18 mouse cellular contexts compared by ENCODE assay signal in genomic region chr11:30720803-30721202, GRCm38 (mm10). TPM values are rescaled to one million over a fixed set of nuclear protein-coding genes. Genes with fewer than 3 reads are reported as not detected.
A peak's percentile ranks its signal among the peaks of the same experiment; 100 is the strongest.
DNase-seq lines count a peak whose midpoint lies in the region; ATAC-seq lines count a peak whose summit lies in the region.
"Had no signal": no experiment of that assay in that cellular context is flagged by ENCODE, and none has a peak within 500 bp of the region (broad histone marks: within the 10 kb centered on the region; RNA-seq: fewer than 3 reads in every experiment).

No protein-coding gene starts in this region.

- H3K27me3 ChIP-seq in heart, embryonic 14.5 days (ENCODE audit: control insufficient read depth, insufficient read depth, low read length), result no peaks in the 10 kb centered on the region
- H3K27me3 ChIP-seq: forebrain, embryonic 13.5 days; midbrain, embryonic 12.5 days had no signal

- H3K4me1 ChIP-seq in heart, embryonic 14.5 days (ENCODE audit: control insufficient read depth in 2 of 2, insufficient read depth in 2 of 2, low read length in 2 of 2), result no peaks in the 10 kb centered on the region
- H3K4me1 ChIP-seq: forebrain, embryonic 13.5 days; midbrain, embryonic 12.5 days had no signal

- no peak overlapping the region for H3K9ac ChIP-seq in heart, embryonic 14.5 days (ENCODE audit: low read length)
- H3K9ac ChIP-seq: forebrain, embryonic 13.5 days; hindbrain, embryonic 14.5 days; lung, embryonic 14.5 days; midbrain, embryonic 12.5 days had no signal

- H3K9me3 ChIP-seq in heart, embryonic 14.5 days (ENCODE audit: control insufficient read depth, low read length), result no peaks in the 10 kb centered on the region
- H3K9me3 ChIP-seq: forebrain, embryonic 13.5 days; G1E; midbrain, embryonic 12.5 days had no signal

- H3K4me3 ChIP-seq in heart, embryonic 14.5 days (ENCODE audit: control insufficient read depth in 1 of 2, insufficient read depth in 1 of 2, low read depth in 1 of 2, low read length in 2 of 2), result no peak overlapping the region
- H3K4me3 ChIP-seq: forebrain, embryonic 13.5 days; midbrain, embryonic 12.5 days had no signal

- peak overlapping the region; percentile 77 to 82 for H3K27ac ChIP-seq in heart, embryonic 14.5 days (replicated peaks in 1 of 2; ENCODE audit: control insufficient read depth in 1 of 2, insufficient read depth in 1 of 2, low read depth in 2 of 2, low read length in 2 of 2)
- H3K27ac ChIP-seq: forebrain, embryonic 13.5 days; hindbrain, embryonic 14.5 days; macrophage; midbrain, embryonic 12.5 days had no signal

- 21% methylated on average over 1 of the region's 1 CpGs for WGBS in heart, embryonic 14.5 days

- H3K4me2 ChIP-seq in heart, embryonic 14.5 days (ENCODE audit: low read length), result no peak overlapping the region
- H3K4me2 ChIP-seq: forebrain, embryonic 13.5 days; hindbrain, embryonic 14.5 days; lung, embryonic 14.5 days; midbrain, embryonic 12.5 days had no signal

- H3K36me3 ChIP-seq in heart, embryonic 14.5 days (ENCODE audit: control insufficient read depth, insufficient read depth, low read length), result no peaks in the 10 kb centered on the region
- H3K36me3 ChIP-seq: G1E; midbrain, embryonic 12.5 days had no signal

- 0 out of 2 replicates have a peak, but pooled peaks have one; percentile 31 for ATAC-seq in heart, embryonic 14.5 days (ENCODE audit: insufficient number of reproducible peaks, insufficient read depth, low FRiP score, low read depth)
- ATAC-seq: forebrain, embryonic 13.5 days had no signal

- intact Hi-C loops in heart, postnatal 25 days (cut with DNase I), result no loop called here

- DNase-seq in heart, adult 11 months, result peak; percentile 91
- no peak for DNase-seq in heart, postnatal 25 days (ENCODE audit: low spot score)
- DNase-seq in heart, adult 18-20 months, result peak; percentile 44 to 66
- DNase-seq in skeletal muscle tissue, adult 2 months (ENCODE audit: low read depth, low spot score), result peak; percentile 81
- DNase-seq in kidney, postnatal 10 days, result no peak
- DNase-seq in embryo, embryonic 10.5 days (ENCODE audit: low spot score), result no peak
- DNase-seq: adrenal gland, postnatal 25 days; kidney, adult 11 months; kidney, postnatal 36 days; lung, embryonic 14.5 days; right cerebral cortex, postnatal 25 days; thymus, adult 18-20 months had no signal

RNA-seq across cellular contexts. Expression of gene Psme4, which starts 50.7 kb away (rescaled TPM):
- total RNA-seq in heart, postnatal 25 days (2021), result 100 to 1,000 TPM; 218 to 222 TPM
- 100 to 1,000 TPM; 195 to 202 TPM for total RNA-seq in heart, adult 18-20 months (2021)
- 19.7 and 20.1 TPM in 2 replicates for polyA plus RNA-seq in heart, embryonic 14.5 days (2014; fragmentation: Nextera tagmentation; extraction: Ambion mirVana)

Comparison
In these comparisons a context has a peak if more than half of its experiments do, and no peak if none do; other contexts are left out.
1. DNase-seq: peak in heart, adult 11 months (single experiment), heart, adult 18-20 months (2 of 2) and skeletal muscle tissue, adult 2 months (single experiment); none in heart, postnatal 25 days (single experiment), kidney, postnatal 10 days (single experiment) and embryo, embryonic 10.5 days (single experiment).